Mouse (Mus musculus): Measurements from ENCODE around the gene Clrn3.
"Not testable (repeated sequence)": the region's sequence is repeated elsewhere in the genome, so short reads cannot be mapped to it uniquely, and the experiment has no call there.

Gene Clrn3

DNA sequence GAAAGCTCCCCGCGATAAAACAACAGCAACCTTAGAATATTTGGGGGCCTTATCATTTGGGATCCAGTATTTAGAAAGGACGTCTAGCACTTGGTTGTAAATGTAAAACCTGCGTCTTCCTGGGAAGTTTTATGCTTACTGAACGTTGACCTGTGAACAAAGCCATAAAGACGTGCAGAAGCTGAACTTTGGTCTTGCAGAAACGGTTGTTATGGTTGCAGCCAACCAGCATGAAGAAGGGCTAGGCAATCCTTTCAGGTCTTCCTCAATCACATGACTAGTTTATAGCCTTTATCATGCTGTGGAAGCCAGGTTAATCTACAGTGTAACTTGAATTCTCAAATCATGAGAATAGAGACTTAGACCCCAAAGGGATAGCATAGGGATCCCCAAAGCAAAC is at the start of gene Clrn3:
TSS of gene Clrn3 (minus strand) at position 140 of the 400 bp plus-strand sequence.
- no peak for DNase-seq

DNA sequence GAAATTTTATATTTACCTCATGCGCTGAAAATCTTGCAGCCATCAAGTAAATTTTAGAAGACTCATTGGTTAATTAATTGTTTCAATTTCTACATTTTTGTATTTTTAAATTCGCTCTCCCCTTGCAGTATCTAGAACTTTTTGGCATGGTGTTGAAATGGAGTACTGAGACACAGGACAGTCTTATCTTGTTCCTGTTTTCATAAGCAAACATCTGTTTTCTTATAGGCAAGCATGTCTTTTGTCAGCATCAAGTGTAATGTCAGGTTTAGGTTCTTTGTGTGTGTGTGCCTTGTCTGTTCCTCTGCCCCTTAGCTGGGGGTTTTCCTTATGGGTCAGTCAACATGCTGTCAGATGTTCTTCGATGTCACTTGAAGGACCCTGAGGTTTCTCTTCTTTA is 47.9 kb upstream of the Clrn3 start:
- no peak for DNase-seq

DNA sequence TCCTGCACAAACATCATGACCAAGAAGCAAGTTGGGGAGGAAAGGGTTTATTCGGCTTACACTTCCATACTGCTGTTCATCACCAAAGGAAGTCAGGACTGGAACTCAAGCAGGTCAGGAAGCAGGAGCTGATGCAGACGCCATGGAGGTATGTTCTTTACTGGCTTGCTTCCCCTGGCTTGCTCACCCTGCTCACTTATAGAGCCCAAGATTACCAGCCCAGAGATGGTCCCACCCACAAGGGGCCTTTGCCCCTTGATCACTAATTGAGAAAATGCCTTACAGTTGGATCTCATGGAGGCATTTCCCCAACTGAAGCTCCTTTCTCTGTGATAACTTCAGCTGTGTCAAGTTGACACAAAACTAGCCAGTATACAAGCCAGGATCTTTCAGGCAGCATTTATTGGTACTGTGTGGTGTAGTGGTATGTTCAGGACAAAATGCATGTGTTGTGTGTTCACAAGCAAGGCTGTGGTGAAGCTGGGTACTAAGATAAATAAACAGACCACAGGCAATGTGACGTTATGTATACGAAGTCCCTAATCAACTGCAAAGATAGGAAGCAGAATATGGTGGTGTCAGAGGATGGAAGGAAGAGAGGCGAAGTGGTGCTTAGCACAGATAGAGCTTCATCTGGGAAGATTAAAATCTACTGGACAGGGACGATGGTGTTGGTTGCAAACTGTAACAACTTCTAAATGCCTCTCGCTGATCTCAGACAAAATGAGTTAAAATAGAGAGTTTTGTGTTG is 47.0 kb upstream of the Clrn3 start:
- not testable (repeated sequence) for DNase-seq

- peak; percentile 87 for DNase-seq
Measured at GRCm38 (mm10) chr7:135571951-135572559, 43.6 kb upstream of the Clrn3 start.

- peak; percentile 93 for DNase-seq
Measured at GRCm38 (mm10) chr7:135571392-135571791, 42.9 kb upstream of the Clrn3 start.

- DNase-seq, result no peak
Measured at GRCm38 (mm10) chr7:135568550-135568949, 40.1 kb upstream of the Clrn3 start.

- DNase-seq, result no peak
Measured at GRCm38 (mm10) chr7:135567582-135567981, 39.1 kb upstream of the Clrn3 start.

GRCm38 (mm10) chr7:135566013-135566412 is 37.6 kb upstream of the Clrn3 start:
- no peak for DNase-seq

GRCm38 (mm10) chr7:135564022-135564421 is 35.6 kb upstream of the Clrn3 start:
- DNase-seq, result no peak

DNA sequence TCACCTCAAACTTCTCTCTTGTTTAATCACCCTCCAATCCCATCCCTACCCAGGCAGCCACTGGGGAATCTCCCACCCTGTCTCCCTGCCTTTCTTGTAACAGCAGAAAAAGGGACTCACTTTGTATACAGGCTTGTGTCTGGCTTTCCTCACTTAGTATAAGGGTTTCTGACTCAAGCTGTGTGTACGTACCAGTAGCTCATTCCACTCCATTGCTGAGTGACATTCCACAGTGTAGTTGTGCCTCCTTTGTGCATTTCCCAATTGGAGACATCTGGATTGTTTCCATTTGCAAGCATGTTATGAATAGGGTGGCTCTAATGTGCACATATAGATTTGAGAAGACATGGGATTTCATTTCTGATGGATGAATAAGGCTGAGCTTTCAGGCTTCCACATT is 31.8 kb upstream of the Clrn3 start:
- no peak for DNase-seq

GRCm38 (mm10) chr7:135556663-135557402 is 28.4 kb upstream of the Clrn3 start:
- DNase-seq, result no peak

DNA sequence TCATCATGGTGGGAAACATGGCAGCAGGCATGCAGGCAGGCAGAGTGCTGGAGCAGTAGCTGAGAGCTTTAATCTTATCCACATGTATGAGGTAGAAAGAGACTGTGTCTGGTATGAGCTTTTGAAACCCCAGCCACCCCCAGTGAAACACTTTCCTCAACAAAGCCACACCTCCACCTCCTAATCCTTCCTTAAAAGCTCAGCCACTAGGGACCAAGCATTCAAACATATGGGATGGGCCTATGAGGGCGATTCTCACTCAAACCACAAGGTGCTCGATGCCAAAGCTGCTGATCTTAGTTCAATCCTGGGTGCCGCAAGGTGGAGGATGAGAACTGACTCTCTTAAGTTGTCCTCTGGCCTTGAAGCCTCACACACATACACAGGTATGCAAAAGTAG is 25.1 kb upstream of the Clrn3 start:
- DNase-seq, result no peak

- no peak for DNase-seq
Measured at GRCm38 (mm10) chr7:135551547-135551946, 23.1 kb upstream of the Clrn3 start.

DNA sequence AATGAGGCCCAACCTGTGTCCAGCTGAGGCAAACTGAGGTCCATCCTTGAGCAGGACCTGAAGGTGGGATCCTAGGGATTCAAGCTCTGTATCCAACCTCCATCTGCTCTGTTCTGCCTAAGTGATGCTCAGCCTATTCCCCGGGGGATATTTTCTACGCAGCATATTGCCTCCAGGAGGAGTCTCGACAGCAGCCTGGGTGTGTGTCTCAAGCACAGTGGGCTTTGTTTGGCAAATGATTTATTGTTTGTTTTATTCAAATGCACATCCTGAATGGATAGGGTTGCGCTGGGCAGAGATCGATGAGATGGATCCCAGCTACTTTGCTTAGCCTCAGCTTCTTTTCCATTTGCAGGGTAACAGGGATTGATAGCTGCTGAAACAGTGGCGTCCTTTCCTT is 20.0 kb upstream of the Clrn3 start:
- DNase-seq, result no peak

- DNase-seq, result no peak
Measured at GRCm38 (mm10) chr7:135546530-135546929, 18.1 kb upstream of the Clrn3 start.

GRCm38 (mm10) chr7:135545957-135546356 is 17.5 kb upstream of the Clrn3 start:
- DNase-seq, result no peak

DNA sequence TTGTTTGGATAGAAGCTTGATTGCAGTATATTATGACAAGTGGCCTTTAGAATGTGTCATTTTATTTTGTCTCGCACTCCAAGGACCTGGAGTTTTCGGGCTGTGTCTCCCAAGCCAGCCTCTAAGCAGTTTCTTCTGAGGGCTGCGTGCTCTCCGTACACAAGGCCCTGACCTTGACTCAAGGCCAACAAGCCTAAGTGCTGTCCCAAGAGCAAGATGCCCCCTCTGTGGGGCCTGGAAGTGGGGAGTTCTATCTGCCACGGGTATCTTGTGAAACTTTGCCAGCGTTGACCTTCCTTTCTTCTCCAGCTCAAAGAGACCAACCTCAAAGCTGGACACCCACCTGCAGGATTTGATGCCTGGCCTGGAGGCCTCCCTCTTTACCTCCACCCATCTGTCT is 15.9 kb upstream of the Clrn3 start:
- DNase-seq, result no peak

GRCm38 (mm10) chr7:135543033-135543432 is 14.6 kb upstream of the Clrn3 start:
- no peak for DNase-seq

- no peak for DNase-seq
Measured at GRCm38 (mm10) chr7:135542235-135542634, 13.8 kb upstream of the Clrn3 start.

DNA sequence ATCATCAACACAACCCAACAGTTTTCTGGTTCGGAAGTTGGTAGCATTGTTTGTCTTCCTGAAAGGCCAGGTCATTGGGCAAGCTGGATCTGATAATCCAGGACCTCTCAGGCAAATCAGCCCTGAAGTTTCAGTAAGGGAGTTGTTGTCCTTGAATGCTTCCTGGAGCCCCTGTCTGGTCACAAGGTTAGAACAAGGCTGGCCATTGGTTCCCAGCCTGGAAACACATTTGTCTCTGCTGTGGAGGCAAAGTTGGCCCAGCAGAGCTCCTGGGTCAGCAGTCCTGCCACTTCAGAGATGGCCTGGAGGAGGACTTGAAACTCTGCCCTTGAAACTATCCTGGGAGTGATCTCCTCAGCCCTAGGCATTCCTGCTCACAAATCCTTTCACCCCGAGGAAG is 11.0 kb upstream of the Clrn3 start:
- no peak for DNase-seq

- DNase-seq, result peak; percentile 76
Measured at GRCm38 (mm10) chr7:135537948-135538741, 9.7 kb upstream of the Clrn3 start.

DNA sequence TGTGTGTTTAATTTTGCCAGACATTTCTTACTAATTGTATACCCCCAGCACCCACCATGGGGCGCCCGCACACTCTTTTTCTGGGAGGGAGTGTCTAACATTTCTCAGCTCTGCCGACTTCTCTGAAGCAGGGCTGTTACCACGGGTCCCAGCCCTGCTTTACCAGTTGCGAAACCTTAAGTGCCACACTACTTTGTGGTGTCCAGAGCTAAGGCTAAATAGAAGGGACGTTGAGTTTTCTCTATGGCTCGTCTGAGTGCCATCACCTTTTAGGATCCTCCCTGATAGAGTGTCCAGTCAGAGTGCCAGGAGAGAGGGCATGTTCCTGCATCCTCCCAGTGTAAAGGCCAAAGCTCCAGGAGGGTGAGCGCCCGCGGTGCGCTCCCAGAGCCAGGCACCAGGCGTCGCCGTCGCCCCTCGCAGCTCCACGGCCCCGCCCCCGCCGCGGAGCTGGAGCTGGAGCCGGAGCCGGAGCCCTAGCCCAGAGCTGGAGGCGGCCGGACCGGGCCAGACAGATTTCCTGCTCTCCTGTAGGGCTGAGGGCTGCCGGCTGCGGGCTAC is 9.0 kb upstream of the Clrn3 start, which contains the start of gene Ptpre:
TSS of gene Ptpre (plus strand) at position 141 of the 561 bp plus-strand sequence.
- peak; percentile 91 for DNase-seq

DNA sequence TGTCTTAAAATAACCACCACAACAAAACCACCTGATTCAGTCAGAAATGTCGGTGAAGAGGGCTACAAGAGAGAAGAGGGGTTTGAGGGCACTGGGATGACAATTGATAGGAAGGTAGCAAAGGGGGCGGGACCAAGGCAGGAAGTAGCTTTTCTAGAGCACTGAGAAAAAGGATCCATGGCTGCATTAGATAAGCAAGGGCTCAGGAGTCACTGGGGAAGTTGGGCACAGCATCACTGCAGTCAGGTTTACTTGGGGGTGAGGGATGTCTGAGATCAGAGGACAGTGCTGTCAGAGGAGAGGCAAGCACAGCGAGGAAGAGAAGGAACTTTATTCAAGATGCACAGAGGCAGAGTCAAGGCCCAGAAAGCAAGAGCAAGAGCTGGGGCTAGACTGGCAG is 7.5 kb upstream of the Clrn3 start:
- DNase-seq, result no peak

All from cerebellum, adult 9-10 months (tissue).